Mouse (Mus musculus) layer of hippocampus, adult 9-11 months (tissue): ENCODE results near the gene Slc39a3.
A peak's percentile ranks its signal among the peaks of the same experiment; 100 is the strongest.
"Not testable (repeated sequence)": the region's sequence is repeated elsewhere in the genome, so short reads cannot be mapped to it uniquely, and the experiment has no call there.

Source experiments
- DNase-seq: peaks from one replicate; pipeline ENCODE4 v3.0.0; 2022

Gene Slc39a3

DNA sequence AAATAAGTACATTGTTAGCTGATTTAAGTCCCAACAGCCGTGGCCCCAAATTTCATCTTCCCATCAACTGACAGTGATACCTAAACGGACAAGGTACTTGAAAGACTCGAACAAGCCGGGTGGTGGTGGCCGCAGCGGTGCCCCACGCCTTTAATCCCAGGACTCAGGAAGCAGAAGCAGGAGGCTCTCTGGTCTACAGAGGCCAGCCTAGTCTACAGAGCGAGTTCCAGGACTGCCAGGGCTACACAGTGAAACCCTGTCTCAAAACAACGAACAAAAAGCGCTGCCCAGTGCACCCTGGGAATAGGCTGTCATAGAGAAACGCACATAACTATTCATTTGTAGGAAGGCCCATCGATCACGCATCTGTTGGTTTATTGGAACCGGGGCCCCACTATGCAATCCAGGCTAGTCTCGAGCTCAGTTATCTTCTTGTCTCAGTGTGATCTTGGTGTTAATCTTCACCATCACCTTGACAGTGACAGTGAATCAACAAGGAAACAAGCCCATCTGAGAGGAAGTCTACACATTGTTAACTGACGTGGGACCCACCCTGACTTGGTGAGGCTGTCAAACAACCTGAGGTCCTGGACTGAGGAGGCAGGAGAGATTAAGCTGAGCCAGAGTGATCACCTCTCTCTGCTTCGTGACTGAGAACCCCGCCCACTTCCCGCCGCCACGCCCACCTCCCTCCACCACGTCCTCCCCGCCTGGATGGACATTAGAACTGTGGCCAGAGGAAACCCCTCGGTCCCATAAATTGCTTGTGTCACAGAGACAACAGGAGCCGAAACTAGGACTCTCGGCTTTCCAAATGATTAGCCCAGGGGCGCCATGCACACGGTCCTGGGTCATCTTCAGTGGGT, 36.8 kb downstream of the Slc39a3 start:
- no peak for DNase-seq

DNA sequence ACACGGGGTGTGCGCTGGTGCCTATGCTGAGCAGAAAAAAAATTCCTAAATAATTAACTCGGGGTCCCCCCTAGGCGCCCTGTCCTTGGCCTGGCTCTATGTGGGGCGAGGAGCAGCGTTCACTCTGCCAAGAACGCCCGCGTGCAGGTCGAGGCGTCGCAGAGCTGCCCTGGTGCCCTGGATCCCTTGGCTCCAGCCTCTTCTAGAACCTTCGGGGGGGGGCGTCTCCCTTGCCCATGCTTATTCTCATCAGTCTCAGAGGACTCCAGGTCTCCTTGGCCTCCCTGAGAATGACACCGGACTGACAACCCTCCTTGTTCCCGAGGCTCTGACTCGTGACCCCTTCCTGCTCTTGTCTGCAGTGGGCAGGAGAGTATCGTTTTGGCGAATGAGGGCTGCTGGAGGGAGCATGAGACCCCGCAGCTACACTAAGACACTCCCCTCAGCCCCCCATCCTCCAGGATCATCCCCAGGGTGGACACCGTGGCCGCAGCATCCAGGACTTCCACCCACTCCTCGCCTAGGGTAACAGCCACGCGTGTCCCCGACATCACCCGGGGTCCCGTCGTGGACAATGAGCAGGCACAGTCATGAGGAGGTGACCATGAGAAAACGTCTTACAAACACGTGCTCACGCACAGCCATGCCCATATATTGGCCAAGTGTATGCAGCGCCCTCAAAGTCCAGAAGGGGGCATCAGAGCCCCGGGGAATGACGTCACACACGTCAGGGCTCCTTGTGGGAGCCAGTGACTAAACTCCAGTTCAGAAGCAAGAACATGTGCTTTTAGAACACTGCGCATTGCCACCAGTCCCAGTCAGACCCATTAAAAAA, 37.6 kb downstream of the Slc39a3 start:
- peak; percentile 90 for DNase-seq

DNA sequence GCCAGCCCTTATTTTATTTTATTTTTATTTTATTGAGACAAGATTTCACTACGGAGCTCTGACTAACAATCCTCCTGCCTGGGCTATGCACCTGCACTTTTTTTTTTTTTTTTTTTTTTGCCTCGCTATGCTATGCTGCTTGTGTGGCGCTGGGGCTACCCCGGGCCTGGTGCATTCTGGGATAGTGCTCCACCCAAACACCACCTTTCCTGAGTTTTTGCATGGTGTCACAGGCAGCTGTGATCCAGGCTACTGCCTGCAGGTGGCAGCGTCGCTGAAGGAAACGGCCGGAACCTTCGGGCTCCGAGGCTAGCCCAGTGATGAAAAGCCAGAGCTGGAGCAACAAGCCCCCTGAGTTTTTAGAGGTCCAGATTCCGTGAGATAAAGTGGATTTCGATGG, 38.4 kb downstream of the Slc39a3 start:
- no peak for DNase-seq

DNA sequence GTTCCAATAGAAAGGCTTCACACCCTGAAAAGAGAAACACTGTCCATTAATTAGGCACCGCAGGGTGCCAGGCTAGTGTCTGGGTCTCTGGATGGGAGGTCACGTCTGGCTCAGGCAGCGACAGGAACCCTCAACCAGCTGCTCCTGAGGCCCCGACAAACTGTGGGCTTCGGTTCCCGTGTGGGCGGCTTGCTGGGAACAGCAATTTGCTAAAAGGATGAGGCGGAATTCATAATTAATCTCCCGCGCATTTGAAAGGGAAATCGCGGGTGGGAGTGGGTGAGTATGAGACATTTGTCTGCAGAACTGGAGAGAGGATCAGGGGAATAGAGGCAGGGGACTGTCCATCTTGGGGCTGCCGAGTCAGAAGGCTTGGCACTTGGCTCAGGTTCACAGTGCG, 39.2 kb downstream of the Slc39a3 start:
- DNase-seq, result no peak

DNA sequence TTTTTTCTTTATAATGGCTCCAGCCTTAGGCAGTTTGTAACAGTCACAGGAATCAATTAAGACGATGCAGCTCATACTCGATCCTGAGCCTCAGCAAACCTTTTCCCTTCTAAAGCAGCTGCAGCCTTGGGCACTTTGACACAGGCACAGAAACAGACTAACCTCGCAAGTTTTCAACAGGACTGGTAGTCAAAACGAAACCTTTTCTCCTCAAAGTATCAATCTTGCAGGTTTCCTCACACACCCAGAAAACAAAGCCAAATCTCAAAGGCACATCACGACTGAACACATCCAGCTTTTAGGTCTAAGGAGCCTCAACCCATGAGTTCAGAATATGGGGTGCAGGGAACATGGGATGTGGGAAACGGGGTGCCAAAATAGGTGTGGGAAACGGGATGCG, 39.9 kb downstream of the Slc39a3 start:
- no peak for DNase-seq

DNA sequence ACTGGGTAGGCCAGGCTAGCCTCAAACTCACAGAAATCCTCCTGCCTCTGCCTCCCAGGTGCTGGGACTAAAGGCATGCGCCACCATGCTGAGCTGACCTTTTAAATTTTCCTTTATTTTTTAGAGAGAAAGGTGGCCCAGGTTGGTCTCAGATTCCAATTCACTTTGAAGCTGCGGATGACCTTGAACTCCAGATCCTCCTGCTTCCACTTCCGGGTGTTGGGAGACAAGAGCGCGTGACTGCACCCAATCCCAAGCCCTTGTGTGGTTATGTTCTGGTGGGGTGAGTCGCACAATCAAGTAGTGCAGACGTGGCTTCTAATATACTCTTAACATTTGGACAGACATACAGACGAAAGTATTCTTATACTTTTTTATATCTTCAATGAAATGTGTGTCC, 40.7 kb downstream of the Slc39a3 start:
- no peak for DNase-seq

DNA sequence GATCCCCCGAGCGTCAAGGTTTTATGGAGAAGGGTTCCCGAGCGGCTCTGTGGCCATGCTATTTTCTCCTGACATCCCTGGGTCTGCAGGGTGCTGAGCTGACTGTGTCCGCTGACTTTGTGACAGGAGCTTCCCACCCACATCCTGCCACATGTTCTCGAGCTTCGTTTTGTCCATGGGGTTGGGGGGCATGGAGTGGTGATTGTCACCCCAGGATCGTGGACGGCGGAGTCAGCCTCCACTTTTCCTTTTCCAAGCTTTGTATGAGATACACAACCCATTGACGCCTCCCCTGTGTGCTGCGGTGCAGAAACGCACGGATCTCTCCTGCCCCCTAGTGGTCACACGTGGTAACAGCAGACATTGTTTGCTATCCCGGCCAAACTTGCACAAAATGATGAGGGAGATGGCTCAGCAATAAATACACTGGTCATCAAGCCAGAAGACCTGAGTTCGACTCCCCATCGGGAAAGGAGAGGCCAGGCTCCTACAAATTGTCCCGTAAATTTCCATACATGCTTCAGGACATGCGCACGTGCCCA, 42.1 kb downstream of the Slc39a3 start:
- no peak for DNase-seq

DNA sequence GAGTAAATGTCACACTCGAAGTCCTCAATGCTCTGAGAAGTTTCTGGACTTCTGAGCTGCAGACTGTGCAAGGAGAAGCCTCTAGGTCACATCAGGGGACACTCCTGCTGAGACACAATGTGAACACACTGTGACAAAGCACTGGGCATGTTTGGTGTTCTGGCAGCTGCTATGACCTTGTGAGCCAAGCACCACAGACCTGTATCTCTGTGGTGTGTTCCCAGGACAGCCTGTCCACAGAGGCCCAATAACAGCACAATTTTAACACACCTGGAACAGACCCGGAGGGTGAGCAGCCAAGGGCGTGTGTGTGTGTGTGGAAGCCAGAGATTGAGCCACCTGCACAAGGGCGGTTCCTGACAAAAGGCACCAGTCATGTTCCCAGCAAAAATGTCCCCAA, 42.6 kb downstream of the Slc39a3 start:
- no peak for DNase-seq

DNA sequence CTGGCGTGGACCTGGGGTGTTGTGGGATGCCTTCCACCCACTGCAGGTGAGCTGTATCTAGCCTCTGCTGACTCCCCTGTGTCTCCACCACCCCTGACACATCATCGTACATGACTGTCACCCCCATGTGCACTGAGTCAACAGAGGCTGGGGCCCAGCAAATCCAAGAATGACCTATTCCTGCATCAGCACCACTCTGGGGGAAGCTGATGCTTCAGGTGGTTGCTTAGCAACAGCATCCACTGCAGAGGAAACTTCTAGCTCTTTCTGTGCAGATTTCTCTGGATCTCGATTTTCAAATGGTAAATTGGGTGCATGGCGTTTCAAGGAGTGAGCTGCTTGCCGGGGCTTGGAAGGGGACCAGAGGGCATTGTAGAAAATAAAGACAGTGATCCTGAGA, 44.0 kb downstream of the Slc39a3 start:
- no peak for DNase-seq

DNA sequence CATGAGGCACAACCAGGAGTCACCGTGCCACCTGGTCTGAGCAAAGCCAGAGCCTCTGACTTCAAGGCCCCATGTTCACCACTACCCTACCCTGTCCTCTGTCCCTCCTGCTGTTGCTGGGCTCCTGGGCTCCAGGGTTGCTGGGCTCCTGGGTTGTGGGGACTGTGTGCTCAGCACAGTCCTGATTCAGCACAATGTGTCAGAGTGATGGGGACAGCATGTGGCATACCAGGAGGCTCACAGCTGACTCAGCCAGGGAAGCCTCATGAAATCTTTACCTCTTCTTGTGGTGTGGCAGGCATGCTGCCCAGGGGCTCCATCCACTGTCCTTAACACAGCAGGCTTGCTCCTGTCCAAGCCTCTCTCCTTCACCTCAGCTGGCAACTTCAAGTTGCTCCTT, 45.3 kb downstream of the Slc39a3 start:
- no peak for DNase-seq

DNA sequence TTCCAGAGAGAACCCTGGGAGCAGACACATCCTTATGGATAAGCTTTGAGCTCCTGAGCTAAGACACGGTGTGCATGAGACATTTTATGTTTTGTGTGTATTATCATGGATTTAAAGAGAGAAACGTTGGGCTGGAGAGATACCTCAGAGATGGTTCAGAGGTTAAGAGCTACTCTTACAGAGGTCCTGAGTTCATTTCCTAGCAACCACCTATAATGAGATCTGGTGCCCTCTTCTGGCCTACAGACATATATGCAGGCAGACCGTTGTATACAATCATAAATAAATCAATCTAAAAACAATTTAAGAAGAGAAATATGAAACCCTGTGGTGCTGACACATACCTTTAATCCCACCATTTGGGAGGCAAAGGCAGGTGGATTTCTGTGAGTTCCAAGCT, 46.2 kb downstream of the Slc39a3 start:
- no peak for DNase-seq

DNA sequence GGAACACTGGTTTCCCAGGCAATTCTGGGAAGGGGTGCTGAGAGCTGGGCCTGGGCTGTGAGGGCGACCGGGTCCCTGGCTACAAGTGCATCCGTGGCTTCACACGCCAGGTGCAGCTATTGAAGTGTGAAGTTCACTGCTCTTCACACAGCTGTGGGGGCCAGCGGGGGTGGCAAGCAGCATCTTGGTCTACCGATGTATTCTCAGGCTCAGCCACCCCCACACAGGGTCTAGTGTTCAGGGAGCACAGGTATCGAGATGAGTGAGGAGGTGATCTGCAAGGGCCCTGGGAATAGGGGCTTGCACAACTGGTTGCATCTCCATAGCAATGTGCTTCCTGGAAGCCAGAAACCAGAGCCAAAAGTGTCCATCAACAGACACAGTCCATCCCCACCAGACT, 46.8 kb downstream of the Slc39a3 start:
- DNase-seq, result no peak

DNA sequence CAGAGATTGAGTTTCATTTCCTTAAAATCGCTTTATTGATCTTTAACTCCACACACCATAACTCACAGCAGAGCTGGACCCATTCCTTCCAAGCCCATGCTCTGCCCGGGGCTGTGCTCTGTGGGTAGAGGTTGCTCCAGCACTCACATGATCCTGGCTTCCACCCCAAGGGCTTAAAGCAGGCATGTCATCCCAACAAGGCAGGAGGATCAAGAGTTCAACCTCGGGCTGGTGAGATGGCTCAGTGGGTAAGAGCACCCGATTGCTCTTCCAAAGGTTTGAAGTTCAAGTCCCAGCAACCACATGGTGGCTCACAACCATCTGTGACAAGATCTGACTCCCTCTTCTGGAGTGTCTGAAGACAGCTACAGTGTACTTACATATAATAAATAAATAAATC, 47.4 kb downstream of the Slc39a3 start:
- DNase-seq, result not testable (repeated sequence)

DNA sequence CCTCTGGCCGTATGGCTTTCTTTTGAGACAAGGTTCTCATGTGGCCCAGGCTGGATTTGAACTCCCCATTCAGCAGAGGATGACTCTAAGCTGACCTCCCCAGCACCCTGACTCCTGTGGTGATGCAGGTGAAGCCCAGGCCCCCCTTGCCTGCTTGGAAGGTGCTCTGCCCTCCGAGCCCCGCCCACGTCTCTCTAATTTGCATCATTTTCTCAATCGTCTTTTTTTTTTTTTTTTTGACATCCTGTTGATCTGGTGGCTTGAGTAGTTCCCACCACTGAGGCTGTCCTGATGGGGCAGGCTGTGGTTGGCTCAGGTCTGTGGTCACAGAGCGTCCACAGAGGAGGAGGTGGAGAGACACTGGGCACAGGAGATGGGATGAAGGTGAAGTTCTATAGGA, 47.8 kb downstream of the Slc39a3 start:
- no peak for DNase-seq

DNA sequence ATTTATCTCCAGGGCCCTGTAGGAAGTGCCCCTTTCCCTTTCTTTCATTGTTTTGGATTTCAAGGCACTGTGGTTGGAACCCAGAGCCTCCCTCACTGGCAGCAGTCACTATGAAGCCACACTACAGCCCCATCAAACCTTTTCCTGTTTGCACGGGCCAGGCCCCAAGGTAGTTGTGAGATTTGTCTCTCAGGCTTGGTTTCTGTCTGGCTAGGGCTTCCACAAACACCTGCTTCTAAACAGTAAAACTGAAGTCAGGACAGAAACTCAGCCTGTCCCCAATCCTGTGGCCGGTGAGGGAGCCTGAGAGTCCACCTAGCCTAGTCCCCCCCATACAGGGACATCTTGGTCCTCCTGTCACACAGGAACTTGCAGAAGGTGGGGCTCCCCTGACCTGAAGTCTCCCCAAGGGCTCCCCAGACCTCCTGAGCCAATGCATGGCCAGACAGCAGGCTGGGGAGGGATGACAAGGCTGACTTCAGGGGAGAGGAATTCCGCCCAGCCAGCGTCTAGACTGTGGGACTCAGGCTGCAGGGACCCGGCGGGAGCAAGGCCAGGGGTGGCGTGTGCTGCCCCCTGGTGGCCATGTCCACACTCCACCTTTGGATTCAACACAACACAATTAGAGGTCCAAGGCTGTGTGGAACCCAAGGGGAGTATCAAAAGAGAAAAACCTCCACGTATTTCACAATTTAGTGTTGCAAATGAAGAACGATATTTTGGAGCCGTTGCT, 49.4 kb downstream of the Slc39a3 start:
- DNase-seq, result no peak

DNA sequence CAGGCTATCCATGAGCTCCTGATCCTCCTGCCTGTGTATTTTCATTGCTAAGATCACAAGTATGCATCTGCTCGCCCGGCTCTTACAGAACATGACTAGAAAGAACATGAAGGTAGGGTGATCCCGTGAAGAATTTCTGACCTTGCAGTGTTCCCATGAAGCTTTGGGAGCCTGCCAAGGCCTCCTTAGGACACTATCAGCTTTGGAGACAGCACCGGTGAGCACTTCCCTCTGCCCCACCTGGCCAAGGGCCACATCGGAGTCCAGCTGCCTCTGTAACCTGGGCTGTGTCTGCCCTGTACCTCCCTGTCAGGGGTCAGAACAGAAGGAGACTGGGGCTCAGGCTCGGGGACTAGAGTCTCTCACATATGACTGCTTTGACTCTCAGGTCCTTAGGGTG, 50.5 kb downstream of the Slc39a3 start:
- DNase-seq, result no peak

DNA sequence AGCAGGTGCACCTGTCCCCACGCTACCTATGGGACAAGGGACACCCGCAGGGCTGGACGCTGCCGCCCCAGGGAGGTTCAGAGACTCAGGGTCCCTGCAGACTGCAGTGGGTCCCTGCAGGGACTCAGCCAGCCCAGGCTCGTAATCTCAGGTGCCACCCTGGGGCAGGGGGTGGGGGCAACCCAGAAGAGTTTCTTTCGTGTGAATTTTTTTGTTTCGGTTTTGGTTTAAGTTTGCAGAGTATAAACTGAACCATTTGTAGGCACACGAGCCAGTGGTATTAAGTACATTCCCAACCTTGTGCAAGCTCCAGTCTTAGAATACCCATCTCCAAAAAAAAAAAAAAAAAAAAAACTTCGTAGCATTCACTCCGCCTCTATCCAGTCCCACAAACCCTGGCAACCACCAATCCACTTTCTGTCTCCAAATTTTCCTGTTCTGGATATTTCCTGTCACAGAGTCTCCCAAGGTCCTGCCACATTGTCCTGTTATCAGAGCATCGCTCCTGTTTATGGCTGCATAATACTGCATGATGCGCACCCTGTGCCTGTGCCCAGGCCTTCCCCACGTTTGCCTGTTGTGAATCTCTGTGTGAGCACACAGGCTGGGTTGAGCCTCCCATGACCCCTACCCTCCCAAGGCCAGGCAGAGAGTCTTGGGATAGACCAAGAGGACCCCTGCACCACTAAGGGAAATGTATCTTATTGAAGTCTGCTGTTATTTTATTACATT, 51.1 kb downstream of the Slc39a3 start:
- DNase-seq, result no peak

DNA sequence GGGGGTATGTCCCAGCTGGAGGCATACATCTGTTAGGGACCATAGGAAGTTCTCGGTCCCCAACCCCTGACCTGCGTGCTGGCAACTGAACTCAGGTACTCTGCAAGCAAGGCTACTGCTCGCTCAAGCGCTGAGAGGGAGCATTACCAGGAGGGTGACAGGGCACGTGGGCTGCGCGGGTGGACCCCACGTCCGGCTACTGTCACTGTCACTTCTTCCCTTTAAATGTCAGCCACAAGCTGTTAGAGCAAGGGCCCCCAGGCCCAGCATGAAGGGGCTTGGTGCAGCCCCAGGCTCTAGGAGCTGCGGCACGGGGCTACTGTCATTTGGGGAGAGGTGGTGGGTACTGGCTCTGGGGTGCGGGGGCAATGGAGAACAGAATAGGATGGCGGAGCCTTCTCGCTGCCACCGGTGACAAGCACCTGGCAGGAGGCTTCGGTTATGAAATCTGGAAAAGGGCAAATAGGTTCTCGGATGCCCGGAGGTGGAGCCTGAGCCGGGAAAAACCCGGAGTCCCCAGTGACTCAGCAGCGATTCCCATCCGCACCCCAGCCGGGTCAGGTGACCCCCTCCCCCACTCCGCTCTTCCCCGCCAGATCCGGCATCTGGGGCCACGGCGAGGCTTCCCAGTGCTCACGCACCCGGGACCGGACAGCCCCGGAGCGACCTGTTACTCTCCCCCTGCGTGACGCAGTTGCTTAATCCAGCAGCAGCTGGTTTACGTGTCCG, 51.8 kb downstream of the Slc39a3 start:
- DNase-seq, result no peak

DNA sequence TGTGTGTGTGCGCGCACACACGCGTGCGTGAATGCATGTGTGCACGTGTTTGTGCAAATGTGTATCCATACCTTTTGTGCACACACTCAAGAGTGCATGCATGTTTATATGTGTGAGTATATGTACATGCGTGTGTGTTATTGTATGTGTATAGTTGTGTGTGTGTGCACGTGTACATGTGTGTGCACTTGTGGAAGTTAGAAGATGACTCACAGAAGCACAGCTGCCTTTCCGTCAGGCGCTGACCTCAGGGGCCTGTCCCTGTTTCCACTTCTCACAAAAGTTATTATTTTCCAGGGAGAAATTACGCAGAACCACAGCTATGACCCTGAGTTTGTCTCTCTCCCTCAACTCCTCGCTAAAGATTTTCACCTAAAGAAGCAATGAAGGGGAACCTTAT, 53.0 kb downstream of the Slc39a3 start:
- no peak for DNase-seq

DNA sequence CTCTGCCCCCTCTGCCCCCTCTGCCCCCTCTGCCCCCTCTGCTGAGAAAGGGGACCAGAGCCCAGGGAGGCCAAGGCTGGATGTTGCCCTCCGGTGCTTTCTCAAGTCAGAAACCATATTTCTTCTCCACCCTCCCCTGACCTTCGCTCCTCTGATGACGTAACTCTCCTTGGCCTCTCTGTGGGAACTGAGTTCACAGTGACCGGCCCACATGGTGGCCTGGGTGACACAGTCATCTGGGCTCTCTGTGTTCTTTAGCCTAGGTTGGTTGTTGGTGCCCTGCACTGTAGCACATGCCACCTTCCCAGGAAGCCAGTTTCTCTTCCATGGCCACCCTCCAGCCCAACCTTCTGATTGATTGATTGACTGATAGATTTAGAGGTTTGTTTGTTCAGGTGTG, 54.8 kb downstream of the Slc39a3 start:
- DNase-seq, result no peak

DNA sequence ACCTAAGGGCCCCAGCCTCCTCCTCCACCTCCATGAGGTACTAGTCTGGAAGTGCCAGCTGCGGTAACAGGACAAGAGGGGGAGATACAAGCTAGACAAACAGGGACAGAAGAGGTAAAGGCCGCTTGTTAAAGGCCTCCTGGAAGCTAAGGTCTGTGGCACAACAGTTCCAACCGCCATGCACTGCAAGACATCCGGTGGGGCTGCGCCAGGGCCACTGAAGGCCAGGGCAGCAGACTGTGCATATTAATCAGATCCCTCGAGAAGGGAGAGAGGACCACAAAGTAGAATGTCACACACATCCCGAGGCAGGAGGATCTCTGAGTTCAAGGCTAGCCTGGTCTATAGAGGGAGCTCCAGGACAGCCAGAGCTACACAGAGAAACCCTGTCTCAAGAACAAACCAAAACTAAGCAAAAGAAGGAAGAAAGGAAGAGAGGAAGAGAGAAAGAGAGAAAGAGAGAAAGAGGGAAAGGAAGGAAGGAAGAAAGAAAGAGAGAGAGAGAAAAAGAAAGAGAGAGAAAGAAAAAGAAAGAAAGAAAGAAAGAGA, 55.6 kb downstream of the Slc39a3 start:
- no peak for DNase-seq
